Mouse (Mus musculus) small intestine, adult 2 months (tissue): ENCODE measurements around the gene Kcnk7.

Experiments used
- CTCF ChIP-seq: fragments of 200-500 bp; IDR thresholded peaks from 2 replicates; pipeline ENCODE4 v1.5.1; 2012; ENCODE audit warnings: low read depth, mild to moderate bottlenecking, control low read depth, inconsistent platforms, low read length, moderate library complexity, mixed read lengths; ENCODE audit not compliant: insufficient replicate concordance, insufficient read length; ENCODE audit errors: extremely low read depth
- POLR2A ChIP-seq: fragments of 200-500 bp; IDR thresholded peaks from 2 replicates; pipeline ENCODE4 v1.6.1; 2012; ENCODE audit warnings: low read depth, mild to moderate bottlenecking, control low read depth, inconsistent platforms, low read length, moderate library complexity

DNA sequence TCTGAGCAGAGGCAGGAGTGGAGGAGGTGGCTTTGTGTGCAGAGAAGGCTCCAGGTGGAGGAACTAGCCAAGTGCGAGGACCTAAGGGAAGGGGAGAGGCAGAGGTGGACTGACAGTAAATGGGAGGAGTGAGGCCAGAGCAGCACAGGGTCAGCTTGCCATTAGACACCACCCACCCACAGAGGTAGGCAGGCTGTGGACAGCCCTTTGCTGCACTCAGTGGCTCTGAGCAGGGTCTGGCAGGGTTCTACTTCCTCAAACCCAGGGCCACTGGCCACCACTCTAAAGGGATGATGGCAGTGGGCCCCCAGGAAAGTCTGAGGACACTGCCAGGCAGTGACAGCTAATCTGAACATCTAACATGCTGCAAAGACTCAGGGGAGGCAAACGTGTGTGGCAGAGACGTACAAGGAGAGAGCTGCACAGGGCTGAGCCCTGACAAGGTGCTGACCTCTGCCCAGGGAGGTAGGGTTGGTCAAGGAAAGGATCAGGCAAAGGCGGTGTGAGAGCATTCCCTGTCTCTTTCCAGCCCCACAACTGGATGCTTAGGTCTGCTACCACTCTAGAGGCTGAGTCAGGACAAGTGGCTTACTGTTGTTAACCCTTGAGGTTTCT is 19.9 kb downstream of the Kcnk7 start:
- TF ChIP-seq CTCF, result no peak
- TF ChIP-seq POLR2A, result no peak
